Mouse (Mus musculus): ENCODE results near the gene Clybl.

Clybl gene

GRCm38 (mm10) chr14:122416166-122416771 is 234.8 kb downstream of the Clybl start:
- no peak for DNase-seq (ENCODE audit: low read depth, low spot score)

DNA sequence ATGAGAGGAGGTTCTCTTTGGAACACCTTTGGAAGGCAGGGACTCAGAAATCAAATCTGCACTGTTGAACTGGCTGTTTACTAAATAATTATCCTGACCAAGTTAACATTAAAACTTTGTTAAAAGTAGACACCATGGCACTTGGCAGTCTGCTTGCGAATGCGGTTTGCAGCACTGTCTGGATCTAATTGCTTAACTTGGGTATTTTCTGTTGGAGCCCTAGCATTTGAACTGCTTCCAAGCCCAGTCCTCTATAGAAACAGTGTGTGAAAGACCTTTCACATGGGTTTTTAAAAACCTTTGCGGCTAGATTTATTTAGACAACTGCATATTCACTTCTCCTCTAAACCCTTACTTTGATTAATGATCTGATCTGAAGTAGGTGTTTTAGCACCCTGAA is 242.9 kb downstream of the Clybl start:
- DNase-seq (ENCODE audit: low read depth, low spot score), result no peak

DNA sequence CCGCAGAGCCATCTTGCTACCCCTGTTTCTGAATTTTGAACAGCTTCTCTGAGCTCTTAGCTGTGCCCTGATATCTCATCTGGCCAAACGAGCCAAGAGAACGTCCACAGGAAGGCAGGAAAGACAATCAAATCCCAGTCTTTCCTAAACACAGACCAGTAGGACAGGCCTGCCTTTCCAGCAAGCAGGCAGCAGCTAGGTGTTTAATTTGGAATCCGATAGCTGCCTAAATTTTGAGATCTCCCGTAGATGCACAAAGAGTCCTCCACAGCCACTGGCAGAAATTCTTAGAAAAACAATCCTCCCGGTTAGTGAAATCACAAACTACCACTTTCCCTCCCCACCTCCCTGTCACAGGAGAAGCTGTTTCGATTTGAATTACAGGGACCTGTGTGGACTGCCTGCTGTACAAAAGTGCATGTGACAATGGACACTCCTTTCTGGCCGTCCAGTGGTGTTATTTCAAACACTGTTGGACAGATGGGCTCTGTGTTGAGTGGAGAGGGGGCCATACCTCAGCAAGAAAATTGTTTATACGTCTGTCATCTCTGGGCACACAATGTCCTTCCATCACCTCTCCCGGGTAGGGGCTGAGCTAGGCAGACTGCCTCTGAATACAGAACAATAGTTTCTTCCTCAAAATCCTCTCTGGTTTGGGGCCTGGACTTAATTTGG is 245.2 kb downstream of the Clybl start:
- no peak for DNase-seq (ENCODE audit: low read depth, low spot score)

GRCm38 (mm10) chr14:122427204-122427560 is 245.7 kb downstream of the Clybl start:
- DNase-seq (ENCODE audit: low read depth, low spot score), result no peak

DNA sequence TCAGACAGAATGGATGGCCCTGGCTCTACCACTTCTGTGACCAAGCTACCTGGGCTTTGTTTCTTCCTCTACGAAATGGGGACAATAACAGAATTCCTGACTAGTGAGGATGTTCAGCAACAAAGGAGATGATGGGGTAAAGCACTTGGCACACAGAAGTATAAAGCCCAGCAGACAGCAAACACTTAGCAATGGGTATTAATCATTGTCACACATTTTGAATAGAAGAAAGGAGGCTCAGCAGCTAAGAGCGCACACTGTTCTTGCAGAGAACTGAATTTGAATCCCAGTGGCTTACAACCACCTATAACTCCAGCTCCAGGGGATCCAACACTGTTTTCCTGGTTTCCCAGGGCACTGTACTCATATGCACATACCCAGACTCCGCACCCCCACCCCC is 246.2 kb downstream of the Clybl start:
- DNase-seq (ENCODE audit: low read depth, low spot score), result no peak

GRCm38 (mm10) chr14:122432558-122432957 is 251.1 kb downstream of the Clybl start:
- DNase-seq (ENCODE audit: low read depth, low spot score), result no peak

- DNase-seq (ENCODE audit: low read depth, low spot score), result no peak
These were observed 252.5 kb downstream of the Clybl start for GRCm38 (mm10) chr14:122434039-122434438.

DNA sequence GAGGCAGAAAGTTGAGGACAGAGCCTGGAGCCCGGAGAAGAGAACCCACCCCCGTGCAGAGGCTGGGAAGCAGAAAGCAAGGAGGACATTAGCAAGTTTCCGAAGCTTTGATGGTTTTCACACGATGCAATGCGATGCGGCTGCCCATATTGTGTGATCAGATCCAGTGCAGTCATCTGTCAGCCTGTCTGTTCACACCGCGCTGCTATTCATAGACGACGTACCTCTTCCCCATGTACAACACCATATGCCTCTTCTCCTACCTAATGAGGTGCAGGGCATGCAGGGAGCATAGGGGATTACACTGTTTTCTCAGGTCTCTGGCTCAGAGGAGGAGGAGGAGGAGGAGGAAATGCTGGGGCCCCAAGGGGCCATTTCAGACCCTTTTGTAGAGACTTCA is 255.3 kb downstream of the Clybl start:
- no peak for DNase-seq (ENCODE audit: low read depth, low spot score)

- DNase-seq (ENCODE audit: low read depth, low spot score), result no peak
These were observed 268.3 kb downstream of the Clybl start for GRCm38 (mm10) chr14:122449601-122450495.

- no peak for DNase-seq (ENCODE audit: low read depth, low spot score)
These were observed 269.2 kb downstream of the Clybl start, which contains the start of gene Gm5089 for GRCm38 (mm10) chr14:122450496-122451382. Gm5089 (minus strand) TSS chr14:122451115.

GRCm38 (mm10) chr14:122451551-122452145 is 270.1 kb downstream of the Clybl start:
- DNase-seq (ENCODE audit: low read depth, low spot score), result no peak

Measured in 3T3-L1 (cell line).